8 mouse cellular contexts compared by ENCODE assay signal in the genomic region with DNA sequence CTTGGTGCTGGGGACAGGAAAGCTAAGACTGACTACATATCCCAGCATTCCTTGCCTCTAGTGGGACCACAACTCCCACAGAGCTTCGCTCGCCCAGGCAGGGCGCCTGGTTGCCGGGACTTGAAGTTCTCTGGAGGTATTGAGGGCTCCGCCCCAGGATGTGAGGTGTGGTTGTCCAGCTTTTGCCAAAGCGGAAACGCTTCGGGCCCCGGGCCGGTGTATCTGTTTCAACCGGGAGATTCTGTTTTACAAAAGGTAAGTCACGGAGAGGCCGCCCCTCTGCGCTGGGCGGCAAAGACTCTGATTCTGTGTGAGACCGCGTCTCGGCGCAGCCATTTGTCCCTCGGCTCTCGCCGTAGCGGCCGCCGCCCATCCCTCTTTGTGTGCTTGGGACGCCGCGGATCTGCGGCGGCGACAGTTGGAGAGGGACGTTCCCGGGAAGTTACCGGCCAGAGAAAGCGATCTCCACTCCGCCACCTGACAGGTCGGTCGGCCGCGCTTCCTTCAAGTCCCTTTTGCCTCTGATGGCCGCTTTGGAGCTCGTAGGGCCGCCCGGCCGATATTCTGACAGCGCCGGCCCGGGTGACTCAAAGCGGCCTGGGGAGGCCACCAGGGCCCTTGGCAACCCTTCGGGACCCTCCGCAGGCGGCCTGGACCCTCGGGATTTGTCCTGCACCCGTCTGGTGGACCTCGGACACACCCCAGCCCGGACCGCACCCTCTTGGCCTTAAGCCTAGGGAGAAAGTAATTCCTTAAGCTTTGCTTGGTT. TPM values are rescaled to one million over a fixed set of nuclear protein-coding genes. Genes with fewer than 3 reads are reported as not detected.
DNase-seq lines count a peak whose midpoint lies in the region; ATAC-seq lines count a peak whose summit lies in the region.

Gene Dync1i2 (plus strand): TSS at position 116 of the 769 bp plus-strand sequence.

- peaks cover 13% of the 10 kb centered on the region for H3K4me1 ChIP-seq in hindbrain, embryonic 14.5 days (replicated peaks; ENCODE audit: control insufficient read depth, insufficient read depth, low read length)

- WGBS in hindbrain, embryonic 14.5 days = under 1% methylated on average over 57 of the region's 57 CpGs

- peak within 1 kb of the TSS; percentile 96 for H3K9ac ChIP-seq in hindbrain, embryonic 14.5 days

- H3K27ac ChIP-seq in hindbrain, embryonic 14.5 days = peak within 1 kb of the TSS; percentile 81

- H3K27me3 ChIP-seq in hindbrain, embryonic 14.5 days (ENCODE audit: control insufficient read depth, insufficient read depth, low read length) = no peaks in the 10 kb centered on the region

- peak within 1 kb of the TSS; percentile 85 for H3K4me3 ChIP-seq in hindbrain, embryonic 14.5 days (replicated peaks; ENCODE audit: low read length)

- H3K9me3 ChIP-seq in hindbrain, embryonic 14.5 days (ENCODE audit: control insufficient read depth, low read length) = no peaks in the 10 kb centered on the region

- ATAC-seq in hindbrain, embryonic 14.5 days (ENCODE audit: low FRiP score) = peak; percentile 99

- peak; percentile 99 for DNase-seq in R1 (ENCODE audit: low read depth, low spot score)
- DNase-seq in cerebellum, postnatal 25 days = peak; percentile 92 to 93
- peak; percentile 83 to 91 for DNase-seq in frontal cortex, postnatal 25 days (ENCODE audit: low spot score in 2 of 2)
- DNase-seq in hindbrain, embryonic 14.5 days (ENCODE audit: low spot score) = peak; percentile 93
- DNase-seq in layer of hippocampus, postnatal 36 days = peak; percentile 93
- DNase-seq in lung, postnatal 36 days = peak; percentile 97
- DNase-seq in retina, postnatal 1 day = peak; percentile 98
- peak; percentile 88 to 91 for DNase-seq in urinary bladder, adult 18-20 months (ENCODE audit: low spot score in 2 of 2)

- peaks cover 17% of the 10 kb centered on the region for H3K36me3 ChIP-seq in hindbrain, embryonic 14.5 days (replicated peaks; ENCODE audit: control insufficient read depth, insufficient read depth)

- H3K4me2 ChIP-seq in hindbrain, embryonic 14.5 days (replicated peaks) = peak within 1 kb of the TSS; percentile 68

RNA-seq across cellular contexts. Expression of gene Dync1i2, which starts in this region (rescaled TPM):
- polyA plus RNA-seq in hindbrain, embryonic 14.5 days (2014; fragmentation: Nextera tagmentation; extraction: Ambion mirVana) = 224 and 227 TPM in 2 replicates
- total RNA-seq in layer of hippocampus, postnatal 36 days (2021) = 100 to 1,000 TPM; 138 to 143 TPM

Comparison
In these comparisons a context has a peak if more than half of its experiments do, and no peak if none do; other contexts are left out.
1. Peak in every context shown above with its lines: DNase-seq, ATAC-seq, H3K4me3 ChIP-seq and H3K27ac ChIP-seq.